Mouse (Mus musculus): Measurements from ENCODE around the gene Mtln. TPM values are rescaled to one million over a fixed set of nuclear protein-coding genes. Genes with fewer than 3 reads are reported as not detected.

Gene Mtln
- polyA plus RNA-seq, 1 experiment from 2014 or later: 30.5 TPM

GRCm38 (mm10) chr2:127775013-127775412 lies 17.3 kb downstream of the Mtln start:
- Histone ChIP-seq H3K9me3 (no peaks in the 10 kb centered on the region), H3K36me3 (replicated peaks) (peaks cover 77% of the 10 kb centered on the region), H3K27me3 (ENCODE audit: poor library complexity, severe bottlenecking) (no peaks in the 10 kb centered on the region), H3K27ac (peak overlapping the region; percentile 84), H3K4me3 (no peak overlapping the region), H3K4me1 (peaks cover 19% of the 10 kb centered on the region)
- WGBS: 69% methylated on average over 3 of the region's 3 CpGs
- no peak for DNase-seq (ENCODE audit: extremely low spot score, low spot score)

DNA sequence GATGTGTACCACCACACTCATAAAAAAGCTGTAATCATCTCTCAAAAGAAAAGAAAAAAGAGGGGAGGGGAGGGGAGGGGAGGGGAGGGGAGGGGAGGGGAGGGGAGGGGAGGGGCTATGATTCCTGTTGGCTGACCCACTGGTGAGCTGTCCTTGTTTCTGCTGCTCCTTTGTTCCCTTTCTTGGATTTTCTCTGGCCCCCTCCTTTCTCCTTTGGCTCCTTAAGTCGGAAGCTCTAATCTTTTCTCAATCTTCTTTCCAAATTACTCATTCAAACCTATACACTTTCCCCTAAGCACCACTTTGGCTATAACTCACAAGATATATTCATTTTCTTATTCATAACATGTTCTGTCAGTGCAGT lies 17.7 kb downstream of the Mtln start:
- no peaks in the 10 kb centered on the region for H3K27me3 ChIP-seq (ENCODE audit: poor library complexity, severe bottlenecking)
- peak overlapping the region; percentile 31; the same call in 1 of the 2 replicates for H3K4me3 ChIP-seq
- H3K36me3 ChIP-seq (replicated peaks): peaks cover 78% of the 10 kb centered on the region
- peaks cover 19% of the 10 kb centered on the region for H3K4me1 ChIP-seq
- DNase-seq (ENCODE audit: extremely low spot score, low spot score): no peak
- H3K27ac ChIP-seq: peak overlapping the region; percentile 84
- H3K9me3 ChIP-seq: no peaks in the 10 kb centered on the region
- WGBS: 6% methylated on average over 1 of the region's 1 CpGs

DNA sequence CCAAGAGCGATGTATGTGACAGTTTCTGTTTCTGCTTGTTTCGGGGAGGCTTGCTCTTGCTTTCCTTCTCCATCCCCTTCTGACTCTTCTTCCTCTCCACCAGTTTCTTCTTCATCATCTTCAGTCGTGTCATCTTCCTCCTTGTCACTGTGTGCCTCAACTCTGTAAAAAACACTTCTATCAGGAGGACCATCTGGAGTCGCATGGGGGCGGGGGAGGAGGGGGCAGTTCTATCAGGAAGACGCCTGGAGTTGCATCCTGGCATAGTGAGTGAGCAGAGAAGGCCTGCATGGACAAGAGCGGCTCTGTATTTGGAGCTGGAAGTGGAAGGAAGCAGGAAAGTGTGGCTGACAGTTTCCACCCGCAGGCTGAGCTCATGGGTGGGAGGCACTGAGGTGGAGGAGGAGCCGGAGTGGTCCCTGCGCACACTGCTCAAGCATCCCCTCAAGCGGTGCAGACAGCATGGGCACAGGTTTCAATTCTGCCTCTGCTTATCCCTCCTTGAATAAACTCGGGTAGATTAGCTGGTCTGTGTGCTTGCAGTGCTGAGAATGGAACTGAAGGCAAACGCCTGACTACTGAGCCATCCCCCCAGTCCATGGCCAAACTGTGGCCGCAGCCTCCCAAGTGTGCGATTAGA lies 18.2 kb downstream of the Mtln start:
- WGBS: 27% methylated on average over 15 of the region's 15 CpGs
- no peaks in the 10 kb centered on the region for H3K27me3 ChIP-seq (ENCODE audit: poor library complexity, severe bottlenecking)
- H3K4me3 ChIP-seq: peak overlapping the region; percentile 31; the same call in 1 of the 2 replicates
- peak; percentile 27 for DNase-seq (ENCODE audit: extremely low spot score, low spot score)
- peaks cover 19% of the 10 kb centered on the region for H3K4me1 ChIP-seq
- H3K27ac ChIP-seq: peak overlapping the region; percentile 84
- peaks cover 78% of the 10 kb centered on the region for H3K36me3 ChIP-seq (replicated peaks)
- no peaks in the 10 kb centered on the region for H3K9me3 ChIP-seq

- H3K4me3 ChIP-seq: no peak overlapping the region
- H3K4me1 ChIP-seq: no peaks in the 10 kb centered on the region
- DNase-seq (ENCODE audit: extremely low spot score, low spot score): no peak
- H3K36me3 ChIP-seq (replicated peaks): peaks cover 87% of the 10 kb centered on the region
- H3K27ac ChIP-seq: no peak overlapping the region
- 92% methylated on average over 5 of the region's 5 CpGs for WGBS
- H3K27me3 ChIP-seq (ENCODE audit: poor library complexity, severe bottlenecking): no peaks in the 10 kb centered on the region
- H3K9me3 ChIP-seq: no peaks in the 10 kb centered on the region
Observed at GRCm38 (mm10) chr2:127761587-127761986, 30.7 kb downstream of the Mtln start.

DNA sequence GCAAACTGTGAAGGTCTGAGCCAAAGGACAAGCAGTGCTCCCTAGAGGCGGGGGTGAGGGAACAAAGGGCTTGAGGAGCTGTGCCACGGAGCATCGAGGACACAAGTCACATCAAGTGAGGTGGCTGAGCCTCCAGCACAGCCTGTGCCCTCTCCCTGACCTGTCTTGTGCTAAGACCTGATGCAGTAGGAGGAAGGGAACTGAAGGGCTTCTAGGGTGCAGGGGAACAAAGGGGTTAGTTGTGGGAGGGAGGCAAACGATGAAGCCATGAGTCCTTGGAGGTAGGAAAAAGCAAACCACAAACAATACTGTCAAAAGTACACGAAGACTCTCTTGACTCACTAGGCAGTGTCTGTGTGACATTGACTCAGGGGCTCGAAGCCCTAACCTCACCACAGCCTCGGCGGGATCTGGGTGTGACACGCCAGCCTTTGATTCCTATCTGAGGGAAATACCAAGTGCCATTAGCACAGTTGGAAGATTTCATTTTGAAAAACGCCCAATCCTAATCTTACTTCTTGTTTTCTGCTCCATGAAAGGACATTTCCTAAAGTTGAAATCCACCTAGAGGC lies 31.8 kb downstream of the Mtln start:
- Histone ChIP-seq H3K36me3 (replicated peaks) (peaks cover 88% of the 10 kb centered on the region), H3K4me1 (no peaks in the 10 kb centered on the region), H3K9me3 (no peaks in the 10 kb centered on the region), H3K4me3 (no peak overlapping the region), H3K27ac (no peak overlapping the region), H3K27me3 (ENCODE audit: poor library complexity, severe bottlenecking) (no peaks in the 10 kb centered on the region)
- WGBS: 78% methylated on average over 10 of the region's 10 CpGs
- no peak for DNase-seq (ENCODE audit: extremely low spot score, low spot score)

DNA sequence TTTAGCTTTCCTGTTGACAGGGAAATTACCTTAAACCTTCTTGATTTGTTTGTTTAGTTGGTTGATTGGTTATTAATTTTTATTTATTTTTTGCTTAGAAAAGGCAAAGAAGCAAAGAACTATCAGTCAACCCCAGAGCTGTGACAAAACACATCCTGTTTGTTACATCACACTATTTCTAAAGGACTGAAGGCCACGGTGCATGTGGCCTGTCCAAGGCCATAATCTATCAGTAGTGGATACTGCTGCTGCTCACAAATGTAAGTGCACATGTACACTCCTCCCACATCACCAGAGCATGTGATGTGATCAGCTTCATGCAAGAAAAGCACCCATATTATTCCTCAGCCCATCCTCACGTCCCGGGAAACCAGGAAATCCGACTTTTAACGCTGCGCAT lies 32.3 kb downstream of the Mtln start:
- H3K4me3 ChIP-seq: no peak overlapping the region
- no peak overlapping the region for H3K27ac ChIP-seq

DNA sequence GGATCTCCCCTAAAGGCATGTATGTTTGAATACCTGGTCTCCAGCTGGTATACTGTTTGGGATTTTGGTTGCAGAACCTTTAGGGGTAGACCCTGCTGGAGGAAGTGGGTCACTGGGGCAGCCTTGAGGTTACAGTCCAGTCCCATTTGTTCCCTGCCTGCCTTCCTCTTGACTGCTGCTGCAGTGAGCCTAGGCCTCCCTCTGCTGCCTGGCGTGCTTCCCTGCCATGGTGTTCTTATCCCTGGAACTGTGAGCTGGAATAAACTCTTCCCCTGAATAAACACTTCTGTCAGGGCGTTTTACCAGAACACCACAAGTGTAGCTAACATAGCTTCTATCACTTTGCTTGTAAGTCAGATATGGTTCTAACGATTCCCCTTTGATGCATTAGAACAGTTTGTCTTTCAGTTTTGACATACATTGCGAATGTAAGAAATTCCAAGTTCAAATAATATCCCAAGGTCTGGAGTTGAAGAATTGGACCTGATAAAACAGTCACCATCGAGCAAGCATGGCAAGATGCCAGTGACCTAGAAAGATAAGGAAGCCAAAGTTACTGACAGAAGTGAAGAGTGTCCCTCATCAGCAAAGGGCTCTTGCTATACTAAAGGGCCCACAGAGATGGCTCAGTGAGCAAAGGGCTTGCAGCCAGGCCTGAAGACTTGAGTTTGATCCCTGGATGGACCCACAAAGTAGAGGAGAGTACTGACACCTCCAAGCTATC lies 33.0 kb downstream of the Mtln start:
- Histone ChIP-seq H3K27ac (no peak overlapping the region), H3K4me3 (no peak overlapping the region), H3K9me3 (no peaks in the 10 kb centered on the region), H3K36me3 (replicated peaks) (peaks cover 88% of the 10 kb centered on the region), H3K27me3 (ENCODE audit: poor library complexity, severe bottlenecking) (no peaks in the 10 kb centered on the region), H3K4me1 (no peaks in the 10 kb centered on the region)
- WGBS: 91% methylated on average over 5 of the region's 5 CpGs
- DNase-seq (ENCODE audit: extremely low spot score, low spot score): no peak

More for the DNA sequence above, 32.3 kb downstream of the Mtln start:
- H3K27me3 ChIP-seq (ENCODE audit: poor library complexity, severe bottlenecking): no peaks in the 10 kb centered on the region
- WGBS: 88% methylated on average over 6 of the region's 6 CpGs
- peaks cover 88% of the 10 kb centered on the region for H3K36me3 ChIP-seq (replicated peaks)
- H3K9me3 ChIP-seq: no peaks in the 10 kb centered on the region
- no peak for DNase-seq (ENCODE audit: extremely low spot score, low spot score)
- H3K4me1 ChIP-seq: no peaks in the 10 kb centered on the region

- no peak for DNase-seq (ENCODE audit: extremely low spot score, low spot score)
- Histone ChIP-seq H3K4me1 (no peaks in the 10 kb centered on the region), H3K4me3 (no peak overlapping the region), H3K9me3 (no peaks in the 10 kb centered on the region), H3K27me3 (ENCODE audit: poor library complexity, severe bottlenecking) (no peaks in the 10 kb centered on the region), H3K36me3 (replicated peaks) (peaks cover 80% of the 10 kb centered on the region), H3K27ac (no peak overlapping the region)
- WGBS: 68% methylated on average over 8 of the region's 8 CpGs
Observed at GRCm38 (mm10) chr2:127757171-127757570, 35.1 kb downstream of the Mtln start.

DNA sequence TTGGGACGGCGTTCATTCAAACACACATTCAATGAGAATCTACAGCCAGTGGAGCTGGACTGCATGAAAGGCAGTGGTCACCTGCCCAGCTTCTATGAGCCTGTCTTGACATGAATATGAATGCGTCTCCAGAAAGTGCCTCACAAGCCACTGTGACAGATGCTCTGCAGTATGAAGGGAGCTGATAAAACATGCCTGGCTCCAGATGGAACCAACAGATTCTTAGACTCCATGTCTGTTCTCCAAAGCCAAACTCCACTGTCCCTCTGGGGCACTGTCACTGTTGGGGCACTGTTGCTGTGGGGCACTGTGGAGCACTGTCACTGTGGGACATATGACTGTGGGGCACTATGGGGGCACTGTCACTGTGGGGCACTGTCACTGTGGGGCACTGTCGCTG lies 38.2 kb downstream of the Mtln start:
- Histone ChIP-seq H3K4me1 (no peaks in the 10 kb centered on the region), H3K27me3 (ENCODE audit: poor library complexity, severe bottlenecking) (no peaks in the 10 kb centered on the region), H3K27ac (no peak overlapping the region), H3K36me3 (replicated peaks) (peaks cover 55% of the 10 kb centered on the region), H3K4me3 (no peak overlapping the region), H3K9me3 (no peaks in the 10 kb centered on the region)
- DNase-seq (ENCODE audit: extremely low spot score, low spot score): no peak
- WGBS: 90% methylated on average over 4 of the region's 4 CpGs

DNA sequence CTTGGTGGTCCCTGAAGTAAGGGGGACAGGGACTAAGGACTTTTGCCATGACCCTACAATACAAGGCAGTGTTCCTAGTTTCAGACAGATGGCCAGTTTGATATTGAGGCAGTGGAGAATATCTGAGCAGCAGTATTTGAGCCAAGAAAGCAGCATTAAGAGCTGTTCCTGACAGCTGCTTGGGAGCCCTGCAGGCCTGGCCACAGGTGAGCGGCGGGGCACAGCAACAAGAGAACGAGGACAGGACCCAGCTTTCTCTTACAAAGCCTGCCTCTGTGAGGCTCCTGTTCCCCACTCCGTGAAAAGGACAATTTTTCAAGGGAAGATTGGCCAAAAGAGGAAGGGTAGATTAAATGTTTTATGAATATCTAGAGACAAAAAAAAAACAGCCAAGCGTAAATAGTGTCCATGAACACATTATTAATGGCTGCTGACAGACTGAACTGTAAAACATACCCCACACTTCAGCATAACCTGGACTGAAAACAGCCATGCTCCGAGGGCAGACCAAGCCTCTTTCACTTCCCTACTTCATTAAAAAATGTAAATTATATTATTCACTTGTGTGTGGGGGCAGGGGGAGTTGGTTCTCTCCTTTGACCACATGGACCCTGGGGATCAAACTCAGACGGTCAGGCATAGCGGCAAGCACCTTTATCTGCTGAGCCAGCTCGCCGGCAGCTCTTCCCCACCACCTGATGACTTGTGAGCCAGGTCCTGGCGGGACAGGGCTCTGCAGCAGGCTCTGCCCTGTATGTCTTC lies 40.3 kb downstream of the Mtln start:
- WGBS: 83% methylated on average over 11 of the region's 11 CpGs
- Histone ChIP-seq H3K27me3 (ENCODE audit: poor library complexity, severe bottlenecking) (no peaks in the 10 kb centered on the region), H3K36me3 (replicated peaks) (peaks cover 41% of the 10 kb centered on the region), H3K27ac (no peak overlapping the region), H3K4me3 (no peak overlapping the region), H3K4me1 (no peaks in the 10 kb centered on the region), H3K9me3 (no peaks in the 10 kb centered on the region)
- no peak for DNase-seq (ENCODE audit: extremely low spot score, low spot score)

- H3K27ac ChIP-seq: no peak overlapping the region
- H3K4me1 ChIP-seq: no peaks in the 10 kb centered on the region
- no peaks in the 10 kb centered on the region for H3K27me3 ChIP-seq (ENCODE audit: poor library complexity, severe bottlenecking)
- DNase-seq (ENCODE audit: extremely low spot score, low spot score): no peak
- peaks cover 29% of the 10 kb centered on the region for H3K36me3 ChIP-seq (replicated peaks)
- no peak overlapping the region for H3K4me3 ChIP-seq
- WGBS: 79% methylated on average over 1 of the region's 1 CpGs
- H3K9me3 ChIP-seq: no peaks in the 10 kb centered on the region
Observed at GRCm38 (mm10) chr2:127749376-127749775, 42.9 kb downstream of the Mtln start.

DNA sequence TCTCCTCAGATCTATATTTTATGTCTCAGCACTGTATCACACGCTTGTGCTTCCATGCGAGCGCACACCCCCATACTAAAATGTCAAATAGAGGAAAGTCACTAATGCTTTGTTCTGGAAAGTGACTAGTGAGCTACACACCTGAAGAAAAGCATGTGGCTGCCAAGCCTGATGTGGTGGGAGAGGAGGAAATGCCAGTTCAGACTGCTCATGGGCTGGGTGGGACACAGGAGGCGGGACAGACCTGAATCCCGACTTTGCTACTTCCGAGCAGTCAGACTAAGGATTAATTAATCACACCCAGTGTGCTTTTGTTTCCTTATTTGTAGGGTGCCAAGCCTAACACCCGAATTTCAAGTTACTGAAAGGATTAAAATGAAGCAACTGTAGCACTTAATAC lies 44.0 kb downstream of the Mtln start:
- 67% methylated on average over 7 of the region's 7 CpGs for WGBS
- H3K27me3 ChIP-seq (ENCODE audit: poor library complexity, severe bottlenecking): no peaks in the 10 kb centered on the region
- no peak overlapping the region for H3K4me3 ChIP-seq
- peaks cover 26% of the 10 kb centered on the region for H3K36me3 ChIP-seq (replicated peaks)
- H3K4me1 ChIP-seq: no peaks in the 10 kb centered on the region
- H3K27ac ChIP-seq: no peak overlapping the region
- H3K9me3 ChIP-seq: no peaks in the 10 kb centered on the region
- no peak for DNase-seq (ENCODE audit: extremely low spot score, low spot score)

DNA sequence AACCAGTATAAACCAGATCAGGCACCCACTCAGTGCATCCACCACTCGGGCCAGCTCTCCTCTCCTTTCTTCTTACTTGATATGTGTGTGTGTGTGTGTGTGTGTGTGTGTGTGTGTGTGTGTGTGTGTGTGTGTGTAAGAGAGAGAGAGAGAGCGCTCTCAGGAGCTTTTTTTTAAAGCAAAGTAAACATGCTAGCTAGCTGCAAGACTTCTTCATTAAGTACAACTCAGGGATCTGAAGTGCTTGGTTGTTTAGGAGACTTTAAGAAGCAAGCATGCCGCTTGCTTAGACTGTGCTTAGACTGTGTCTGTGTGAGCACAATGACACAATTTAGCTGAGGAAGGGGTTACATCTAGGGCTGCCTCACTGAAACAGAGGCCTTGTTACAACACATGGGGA lies 49.7 kb downstream of the Mtln start:
- Histone ChIP-seq H3K9me3 (no peaks in the 10 kb centered on the region), H3K4me1 (no peaks in the 10 kb centered on the region), H3K4me3 (no peak overlapping the region), H3K27me3 (ENCODE audit: poor library complexity, severe bottlenecking) (no peaks in the 10 kb centered on the region), H3K27ac (no peak overlapping the region), H3K36me3 (replicated peaks) (peaks cover 37% of the 10 kb centered on the region)
- WGBS: 87% methylated on average over 3 of the region's 3 CpGs
- no peak for DNase-seq (ENCODE audit: extremely low spot score, low spot score)
